Mouse (Mus musculus): ENCODE data around the gene Ercc8. TPM values are rescaled to one million over a fixed set of nuclear protein-coding genes. Genes with fewer than 3 reads are reported as not detected.

Ercc8 gene
- polyA plus RNA-seq (2012; rRNA removed) = 22.9 and 24.7 TPM in 2 replicates

DNA sequence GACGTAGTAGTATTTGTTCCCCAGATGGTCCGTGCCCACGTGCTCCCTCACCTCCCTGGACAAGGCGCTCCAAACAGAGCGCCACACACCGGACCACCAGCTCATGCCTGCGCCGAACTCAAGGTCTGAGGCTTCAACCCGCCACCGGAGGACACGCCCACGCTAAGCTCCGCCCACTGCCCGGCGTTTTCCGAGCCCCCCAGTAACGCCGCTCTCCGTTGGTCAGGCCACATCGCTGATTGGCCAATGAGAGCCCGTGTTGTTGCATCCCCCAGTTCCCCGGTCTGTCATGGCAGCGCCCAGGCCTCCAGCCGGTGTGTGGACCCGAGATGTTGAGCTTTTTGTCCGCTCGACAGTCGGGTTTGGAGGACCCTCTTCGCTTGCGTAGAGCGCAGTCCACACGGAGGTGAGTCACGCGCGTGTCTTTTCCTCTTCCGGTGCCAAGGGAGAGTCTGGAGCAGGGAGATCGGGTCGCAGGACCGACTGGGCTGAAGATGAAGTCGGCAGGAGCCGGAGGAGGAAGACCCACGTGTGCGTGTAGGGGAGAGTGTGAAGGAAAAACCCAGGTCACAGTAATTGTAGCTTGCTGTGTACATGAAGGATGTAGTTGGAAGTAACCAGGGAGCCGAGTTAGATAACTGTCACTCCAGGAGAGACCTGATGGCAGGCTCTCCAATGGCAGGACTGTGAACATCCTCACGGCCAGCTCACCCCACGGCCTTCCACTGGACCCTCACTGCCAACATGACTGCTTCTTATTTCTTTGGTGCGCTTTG is at the start of gene Ercc8, which contains the start of gene Ndufaf2:
Gene Ercc8 (plus strand): TSS at position 267 of the 776 bp plus-strand sequence.
Gene Ndufaf2 (minus strand): TSS at position 159 of the 776 bp plus-strand sequence.

DNA sequence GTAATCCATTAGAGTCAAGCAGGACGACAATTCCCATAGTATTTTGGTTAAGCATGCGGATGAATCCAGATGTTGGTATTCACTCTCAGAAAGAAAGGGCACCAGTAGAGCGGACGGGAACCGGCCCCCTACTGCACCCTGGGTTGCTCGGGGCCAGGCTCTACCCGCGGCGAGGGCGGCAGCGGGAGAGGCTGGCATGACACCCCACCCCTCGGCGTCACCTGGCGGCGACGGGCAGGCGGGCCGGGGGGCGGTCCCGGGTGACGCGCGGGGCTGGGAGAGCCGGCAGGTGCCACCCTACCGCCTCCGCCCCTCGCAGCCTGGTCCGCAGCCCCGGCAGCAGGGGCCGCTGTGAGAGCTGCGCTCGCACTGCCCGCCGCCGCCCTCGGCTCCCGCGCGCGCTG is 55.6 kb downstream of the Ercc8 start, which contains the start of gene Elovl7:
Gene Elovl7 (plus strand): TSS at position 324 of the 404 bp plus-strand sequence.

Other genes with a start within 250 kb of the Ercc8 start
- 42.3 and 47.6 TPM in 2 replicates for gene Smim15, start 114.3 kb upstream of the Ercc8 start, polyA plus RNA-seq (2012; rRNA removed)
- gene Ndufaf2, start 108 bp upstream of the Ercc8 start, polyA plus RNA-seq (2012; rRNA removed) = 51.7 and 62.0 TPM in 2 replicates
- gene Elovl7, start 55.7 kb downstream of the Ercc8 start, polyA plus RNA-seq (2012; rRNA removed) = 0.74 and 0.93 TPM in 2 replicates
- gene Depdc1b, start 157.6 kb downstream of the Ercc8 start, polyA plus RNA-seq (2012; rRNA removed) = 4.5 and 7.1 TPM in 2 replicates